Mouse (Mus musculus) intestine, embryonic 14.5 days (tissue): ENCODE measurements around the gene Acaca. TPM values are rescaled to one million over a fixed set of nuclear protein-coding genes. Genes with fewer than 3 reads are reported as not detected.

Source experiments
- ATAC-seq: fragments of 200-750 bp; cut with Nextera tagmentation; replicated peaks from 2 replicates; pipeline ENCODE4 v1.8.0; 2017; ENCODE audit warnings: low read depth, moderate number of reproducible peaks, moderate TSS enrichment, moderate library complexity; ENCODE audit not compliant: low FRiP score, low TSS enrichment
- DNase-seq: peaks from one replicate; pipeline ENCODE4 v3.0.0-alpha.2; 2018; ENCODE audit warnings: low spot score
- H3K27ac ChIP-seq: fragments of 300-500 bp; sonication (generic); 2 replicates; pipeline ENCODE4 v1.5.1; 2014; ENCODE audit warnings: low read depth, mild to moderate bottlenecking, control low read depth
- H3K27me3 ChIP-seq: fragments of 300-500 bp; sonication (generic); replicated peaks from 2 replicates; pipeline ENCODE4 v1.6.1; 2014; ENCODE audit warnings: low read length, control low read depth; ENCODE audit not compliant: control insufficient read depth, insufficient read depth
- H3K36me3 ChIP-seq: fragments of 300-500 bp; sonication (generic); 2 replicates; pipeline ENCODE4 v1.6.1; 2014; ENCODE audit warnings: low read length, control low read depth; ENCODE audit not compliant: control insufficient read depth, insufficient read depth
- H3K4me1 ChIP-seq: fragments of 300-500 bp; sonication (generic); replicated peaks from 2 replicates; pipeline ENCODE4 v1.6.1; 2014; ENCODE audit warnings: low read length, control low read depth, mixed read lengths; ENCODE audit not compliant: control insufficient read depth, insufficient read depth
- H3K4me2 ChIP-seq: fragments of 300-500 bp; sonication (generic); 2 replicates; pipeline ENCODE4 v1.6.1; 2014; ENCODE audit warnings: low read length
- H3K4me3 ChIP-seq: fragments of 300-500 bp; sonication (generic); 2 replicates; pipeline ENCODE4 v1.5.1; 2014; ENCODE audit warnings: low read depth, low read length, control low read depth, mixed read lengths
- H3K9ac ChIP-seq: fragments of 300-500 bp; sonication (generic); 2 replicates; pipeline ENCODE4 v1.6.1; 2014; ENCODE audit warnings: mild to moderate bottlenecking, low read length
- H3K9me3 ChIP-seq: fragments of 300-500 bp; sonication (generic); 2 replicates; pipeline ENCODE4 v1.6.1; 2016; ENCODE audit warnings: low read length, control low read depth; ENCODE audit not compliant: control insufficient read depth
- WGBS: fragments of 180-500 bp; shearing (Covaris S2); extraction: QIAGEN DNeasy Blood & Tissue Kit; methylation state at CpG from one replicate; pipeline ENCODE4 v1.1.7; 2014; 5-methylcytosine and 5-hydroxymethylcytosine counted together
- polyA plus RNA-seq: library from polyadenylated mRNA; unstranded; fragments of >200 nt; fragmentation: Nextera tagmentation; extraction: Ambion mirVana; gene quantifications from 2 replicates; pipeline ENCODE4 v1.2.1, GENCODE M21; 2014

The Acaca gene
- polyA plus RNA-seq, 1 experiment from 2014 or later = 23.6 TPM

DNA sequence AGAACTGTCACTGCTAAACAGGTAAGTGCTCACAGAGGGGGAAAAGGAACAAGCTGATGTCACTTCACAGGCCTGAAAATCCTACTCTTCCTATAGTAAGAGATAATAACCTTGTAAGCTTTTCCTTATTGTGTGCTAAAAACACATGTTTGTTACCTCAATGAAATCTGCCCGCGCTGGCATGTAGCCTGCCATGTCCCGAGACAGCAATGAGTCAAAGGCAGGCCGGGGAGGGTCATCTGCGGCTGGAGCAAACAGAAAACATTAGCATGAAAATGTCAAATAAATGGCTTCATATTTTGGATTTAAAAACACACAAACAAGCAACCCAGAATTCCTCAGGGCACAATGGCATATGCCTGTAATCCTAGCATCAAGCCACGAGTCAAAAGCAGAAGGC, 25.4 kb upstream of the Acaca start:
- Histone ChIP-seq H3K27me3 (no peaks in the 10 kb centered on the region), H3K4me3 (no peak overlapping the region), H3K36me3 (peaks cover 94% of the 10 kb centered on the region), H3K9ac (no peak overlapping the region), H3K4me2 (no peak overlapping the region), H3K9me3 (no peaks in the 10 kb centered on the region), H3K27ac (no peak overlapping the region), H3K4me1 (no peaks in the 10 kb centered on the region)
- ATAC-seq (no peak), DNase-seq (no peak)
- 91% methylated on average over 6 of the region's 6 CpGs for WGBS

DNA sequence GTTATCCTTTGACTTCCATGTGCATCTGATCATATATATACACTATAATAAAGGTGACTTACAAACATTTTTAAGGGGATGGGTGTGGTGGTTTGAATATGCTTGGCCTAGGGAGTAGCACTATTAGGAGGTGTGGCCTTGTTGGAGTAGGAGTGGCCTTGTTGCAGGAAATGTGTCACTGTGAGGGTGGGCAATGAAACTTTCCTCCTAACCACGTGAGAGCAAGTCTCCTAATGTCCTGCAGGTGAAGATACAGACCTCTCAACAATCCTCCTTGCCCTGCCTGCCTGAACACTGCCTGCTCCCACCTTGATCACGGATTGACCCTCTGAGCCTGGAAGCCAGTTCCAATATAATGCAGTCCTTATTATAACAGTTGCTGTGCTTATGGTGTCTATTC, 22.3 kb upstream of the Acaca start:
- Histone ChIP-seq H3K9ac (no peak overlapping the region), H3K27me3 (no peaks in the 10 kb centered on the region), H3K36me3 (peaks cover 80% of the 10 kb centered on the region), H3K27ac (no peak overlapping the region), H3K9me3 (no peaks in the 10 kb centered on the region), H3K4me1 (no peaks in the 10 kb centered on the region), H3K4me2 (no peak overlapping the region), H3K4me3 (no peak overlapping the region)
- DNase-seq (no peak), ATAC-seq (no peak)
- 59% methylated on average over 2 of the region's 2 CpGs for WGBS

DNA sequence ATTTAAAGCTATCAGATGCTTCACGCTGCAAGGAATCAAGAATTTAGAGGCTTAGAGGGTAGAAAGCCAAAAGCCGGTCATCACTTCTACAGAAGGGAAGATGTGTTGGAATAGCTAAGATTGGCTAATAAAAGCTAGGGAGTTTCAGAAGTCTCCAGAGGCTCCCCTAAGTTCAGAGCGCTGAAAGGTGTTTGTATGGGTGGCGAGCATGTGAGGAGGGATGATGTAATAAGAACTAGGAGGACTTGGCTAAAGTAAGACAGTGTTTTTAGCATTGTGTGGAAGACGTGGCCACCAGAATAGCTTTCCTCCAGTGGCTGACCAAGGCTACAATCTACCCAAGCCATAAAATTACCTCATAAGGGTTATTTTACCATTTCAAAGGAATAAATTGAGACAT, 15.8 kb upstream of the Acaca start:
- H3K9ac ChIP-seq = no peak overlapping the region
- peaks cover 72% of the 10 kb centered on the region for H3K36me3 ChIP-seq
- no peaks in the 10 kb centered on the region for H3K4me1 ChIP-seq
- ATAC-seq (no peak), DNase-seq (no peak)
- no peaks in the 10 kb centered on the region for H3K27me3 ChIP-seq
- H3K4me3 ChIP-seq = no peak overlapping the region
- no peaks in the 10 kb centered on the region for H3K9me3 ChIP-seq
- H3K4me2 ChIP-seq = no peak overlapping the region
- H3K27ac ChIP-seq = no peak overlapping the region
- WGBS = 94% methylated on average over 5 of the region's 5 CpGs

DNA sequence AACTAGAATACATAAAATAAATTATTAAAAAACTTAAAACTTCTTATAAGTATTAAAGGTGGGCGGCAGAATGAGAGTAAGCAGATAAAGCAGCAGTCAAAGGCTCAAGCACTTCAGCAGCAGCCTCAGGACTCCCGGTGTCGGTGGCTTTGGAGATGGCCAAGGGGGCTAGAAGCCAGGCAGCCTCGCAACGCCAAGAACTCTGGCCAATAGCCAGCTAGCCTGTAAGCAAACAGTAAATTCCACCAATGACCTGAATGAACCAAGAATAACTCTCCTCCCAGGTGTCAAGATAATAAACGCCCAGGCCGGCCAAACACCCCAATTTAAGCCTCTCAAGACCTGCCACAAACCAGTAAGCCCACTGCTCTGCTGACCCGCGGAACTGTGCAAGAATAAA, 13.8 kb upstream of the Acaca start:
- 71% methylated on average over 9 of the region's 9 CpGs for WGBS
- H3K4me2 ChIP-seq = no peak overlapping the region
- no peak for ATAC-seq
- no peak overlapping the region for H3K9ac ChIP-seq
- peaks cover 76% of the 10 kb centered on the region for H3K36me3 ChIP-seq
- no peaks in the 10 kb centered on the region for H3K27me3 ChIP-seq
- no peak overlapping the region for H3K4me3 ChIP-seq
- DNase-seq = no peak
- no peaks in the 10 kb centered on the region for H3K4me1 ChIP-seq
- no peak overlapping the region for H3K27ac ChIP-seq
- H3K9me3 ChIP-seq = no peaks in the 10 kb centered on the region

DNA sequence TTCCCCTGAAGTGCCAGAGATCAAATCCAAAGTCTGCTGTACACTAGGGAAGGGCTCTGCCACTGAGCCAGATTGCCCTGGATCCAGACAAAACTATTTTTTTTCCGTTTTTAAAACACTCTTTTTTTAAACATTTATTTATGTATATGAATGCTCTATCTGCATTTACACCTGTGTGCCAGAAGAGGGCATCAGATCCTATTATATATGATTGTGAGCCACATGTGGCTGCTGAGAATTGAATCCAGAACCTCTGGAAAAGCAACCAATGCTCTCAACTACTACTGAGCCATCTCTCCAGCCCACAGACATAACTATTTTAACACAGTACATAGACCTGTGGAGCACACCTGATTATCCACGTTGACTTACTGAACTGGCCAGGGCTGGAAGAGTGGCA, 13.3 kb upstream of the Acaca start:
- peaks cover 82% of the 10 kb centered on the region for H3K36me3 ChIP-seq
- ATAC-seq (no peak), DNase-seq (no peak)
- no peak overlapping the region for H3K4me3 ChIP-seq
- no peak overlapping the region for H3K9ac ChIP-seq
- no peak overlapping the region for H3K4me2 ChIP-seq
- H3K4me1 ChIP-seq = no peaks in the 10 kb centered on the region
- no peak overlapping the region for H3K27ac ChIP-seq
- no peaks in the 10 kb centered on the region for H3K9me3 ChIP-seq
- WGBS = 65% methylated on average over 2 of the region's 2 CpGs
- H3K27me3 ChIP-seq = no peaks in the 10 kb centered on the region

DNA sequence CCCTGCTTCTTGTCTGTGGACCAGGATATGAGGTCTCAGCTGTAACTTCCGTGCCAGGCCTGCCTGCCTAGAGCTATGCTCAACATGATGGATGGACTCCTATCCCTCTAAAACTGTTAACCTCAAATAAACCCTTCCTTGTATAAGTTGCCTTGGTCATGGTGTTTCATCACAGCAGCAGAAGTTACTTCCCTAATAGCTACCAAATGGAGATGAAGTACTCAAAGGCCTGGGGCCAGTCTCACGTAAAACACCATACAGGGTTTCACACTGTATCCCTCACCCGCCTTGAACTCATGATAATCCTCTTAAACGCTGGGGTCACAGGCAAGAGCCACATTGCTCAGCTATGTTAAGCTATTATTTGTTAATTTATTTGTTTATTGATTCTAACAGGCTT, 12.0 kb upstream of the Acaca start:
- WGBS = 84% methylated on average over 4 of the region's 4 CpGs

DNA sequence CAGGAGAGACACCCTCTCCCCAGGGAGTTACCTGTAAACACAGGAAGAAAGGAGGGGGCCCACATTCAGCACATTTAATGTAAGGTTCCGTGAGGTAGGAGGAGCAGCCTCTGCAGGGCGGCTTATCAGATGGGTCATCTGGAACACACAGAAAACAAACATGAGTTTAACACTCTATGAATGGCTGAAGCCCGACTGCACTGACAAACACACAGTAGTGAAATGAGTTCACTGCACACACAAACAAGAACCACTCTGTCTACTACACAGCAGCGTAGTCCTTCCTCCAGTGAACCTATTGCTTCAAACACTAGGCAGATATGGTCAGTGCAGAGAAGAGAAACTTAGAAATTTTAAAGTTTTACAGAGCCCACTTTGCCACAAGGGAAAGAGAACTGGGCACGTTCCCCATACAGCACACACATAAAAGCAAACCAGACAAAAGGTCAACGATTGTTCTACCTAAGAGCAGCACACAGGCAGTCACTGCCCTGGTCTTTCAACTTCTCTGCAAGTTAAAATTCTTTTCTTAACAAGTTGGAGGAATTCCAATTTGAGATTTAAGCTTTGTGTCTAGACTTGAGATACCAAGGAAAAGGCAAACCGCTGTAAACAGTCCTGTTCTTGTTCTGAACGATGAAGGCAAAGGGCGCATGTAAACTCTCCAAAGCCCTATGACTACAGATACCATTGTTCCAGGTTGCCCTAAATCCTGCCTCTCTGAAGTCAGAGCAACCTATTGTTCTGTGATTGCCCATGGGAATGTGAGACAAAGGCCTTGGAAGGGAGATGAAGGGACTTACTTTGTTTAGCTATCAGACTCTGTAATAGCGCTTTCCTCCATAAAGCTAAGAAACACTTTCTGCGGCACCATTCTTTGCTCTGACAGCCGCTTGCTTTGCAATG, 8.2 kb upstream of the Acaca start:
- ATAC-seq = no peak

More for the DNA sequence above, 12.0 kb upstream of the Acaca start:
- no peak overlapping the region for H3K27ac ChIP-seq
- no peaks in the 10 kb centered on the region for H3K9me3 ChIP-seq
- no peak for ATAC-seq
- H3K27me3 ChIP-seq = no peaks in the 10 kb centered on the region
- H3K4me1 ChIP-seq = no peaks in the 10 kb centered on the region
- H3K4me3 ChIP-seq = no peak overlapping the region
- DNase-seq = no peak
- peaks cover 87% of the 10 kb centered on the region for H3K36me3 ChIP-seq
- H3K4me2 ChIP-seq = no peak overlapping the region
- H3K9ac ChIP-seq = no peak overlapping the region

DNA sequence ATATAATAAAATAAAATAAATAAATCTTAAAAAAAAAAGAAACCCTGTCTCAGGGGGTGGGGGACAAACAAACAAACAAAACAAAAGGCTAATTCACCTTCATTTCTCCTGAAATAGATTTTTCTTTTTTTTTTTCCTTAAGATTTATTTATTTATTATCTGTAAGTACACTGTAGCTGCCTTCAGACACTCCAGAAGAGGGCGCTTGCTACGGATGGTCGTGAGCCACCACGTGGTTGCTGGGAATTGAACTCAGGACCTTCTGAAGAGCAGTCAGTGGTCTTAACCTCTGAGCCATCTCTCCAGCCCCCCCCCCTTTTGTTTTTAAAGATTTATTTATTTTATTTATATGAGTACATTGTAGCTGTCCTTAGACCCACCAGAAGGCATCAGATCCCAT, 1.5 kb upstream of the Acaca start:
- whole genome bisulfite sequencing = 72% methylated on average over 4 of the region's 4 CpGs

More for the DNA sequence above, 8.2 kb upstream of the Acaca start:
- Histone ChIP-seq H3K4me1 (no peaks in the 10 kb centered on the region), H3K27me3 (no peaks in the 10 kb centered on the region), H3K4me2 (no peak overlapping the region), H3K9me3 (no peaks in the 10 kb centered on the region), H3K36me3 (peaks cover 85% of the 10 kb centered on the region), H3K9ac (no peak overlapping the region), H3K4me3 (no peak overlapping the region), H3K27ac (no peak overlapping the region)
- 75% methylated on average over 12 of the region's 12 CpGs for WGBS
- no peak for DNase-seq

DNA sequence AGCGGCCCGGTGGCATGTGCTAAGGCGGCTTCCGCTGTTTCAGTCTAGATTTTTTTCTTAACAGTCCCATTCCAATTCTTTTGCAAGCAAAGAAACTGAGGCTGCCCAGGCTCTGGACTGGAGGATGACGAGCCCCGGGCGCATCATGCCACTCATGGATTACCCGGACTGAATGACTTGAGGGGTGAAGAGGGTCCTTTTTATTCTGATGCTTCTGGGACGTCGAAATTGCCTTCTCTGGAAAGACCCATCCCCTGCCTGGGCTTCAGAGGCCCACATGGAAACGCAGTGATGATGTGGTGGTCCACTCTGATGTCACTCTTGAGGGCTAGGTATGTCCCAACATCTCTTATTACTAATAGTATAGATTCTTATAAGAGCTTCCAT, 320 bp downstream of the Acaca start:
- 6% methylated on average over 11 of the region's 11 CpGs for WGBS
- Histone ChIP-seq H3K27ac (no peak overlapping the region), H3K9ac (peak overlapping the region; percentile 81), H3K4me1 (no peaks in the 10 kb centered on the region), H3K36me3 (peaks cover 19% of the 10 kb centered on the region), H3K4me2 (peak overlapping the region; percentile 55), H3K4me3 (peak overlapping the region; percentile 79), H3K27me3 (no peaks in the 10 kb centered on the region), H3K9me3 (no peaks in the 10 kb centered on the region)
- ATAC-seq (peak; percentile 41; the same call in 1 of the 2 replicates), DNase-seq (no peak)

More for the DNA sequence above, 1.5 kb upstream of the Acaca start:
- no peaks in the 10 kb centered on the region for H3K4me1 ChIP-seq
- no peak overlapping the region for H3K4me3 ChIP-seq
- peaks cover 35% of the 10 kb centered on the region for H3K36me3 ChIP-seq
- no peak overlapping the region for H3K27ac ChIP-seq
- H3K4me2 ChIP-seq = no peak overlapping the region
- no peak overlapping the region for H3K9ac ChIP-seq
- H3K27me3 ChIP-seq = no peaks in the 10 kb centered on the region
- no peaks in the 10 kb centered on the region for H3K9me3 ChIP-seq
- ATAC-seq (no peak), DNase-seq (no peak)
